Comparison of ENCODE assay signal across 15 mouse cellular contexts in genomic region chr4:53341181-53341580, GRCm38 (mm10).
"Had no signal": no experiment of that assay in that cellular context is flagged by ENCODE, and none has a peak within 500 bp of the region (broad histone marks: within the 10 kb centered on the region; RNA-seq: fewer than 3 reads in every experiment).

No protein-coding gene starts in this region.

- H3K27me3 ChIP-seq: lung, embryonic 15.5 days; midbrain, embryonic 13.5 days; midbrain, embryonic 15.5 days; neural tube, embryonic 12.5 days had no signal

- H3K4me3 ChIP-seq: lung, embryonic 15.5 days; megakaryocyte, embryonic 14.5 days; midbrain, embryonic 13.5 days; midbrain, embryonic 15.5 days; neural tube, embryonic 12.5 days had no signal

- H3K27ac ChIP-seq: lung, embryonic 15.5 days; macrophage; midbrain, embryonic 13.5 days; midbrain, embryonic 15.5 days; neural tube, embryonic 12.5 days had no signal

- H3K4me1 ChIP-seq: megakaryocyte, embryonic 14.5 days; midbrain, embryonic 13.5 days; midbrain, embryonic 15.5 days had no signal

- H3K36me3 ChIP-seq: lung, embryonic 15.5 days; midbrain, embryonic 13.5 days; midbrain, embryonic 15.5 days; neural tube, embryonic 12.5 days had no signal

- H3K9ac ChIP-seq: lung, embryonic 15.5 days; midbrain, embryonic 13.5 days; midbrain, embryonic 15.5 days; neural tube, embryonic 12.5 days had no signal

- H3K9me3 ChIP-seq: lung, embryonic 15.5 days; midbrain, embryonic 15.5 days had no signal

- ATAC-seq: lung, postnatal 0 days; midbrain, embryonic 13.5 days; midbrain, embryonic 15.5 days had no signal

- H3K4me2 ChIP-seq: lung, embryonic 15.5 days; midbrain, embryonic 11.5 days; midbrain, embryonic 13.5 days; midbrain, embryonic 15.5 days; neural tube, embryonic 12.5 days had no signal

- DNase-seq: lung, adult 2 months; lung, postnatal 14 days; lung, postnatal 36 days; right cerebral cortex, postnatal 14 days; thymus, adult 18-20 months; thymus, postnatal 14 days; thymus, postnatal 36 days had no signal
